Mouse (Mus musculus) MEL (cell line): ENCODE results near the gene Ube2cbp. TPM values are rescaled to one million over a fixed set of nuclear protein-coding genes. Genes with fewer than 3 reads are reported as not detected.

Source experiments
- DNase-seq: peaks from one replicate; pipeline ENCODE4 v3.0.0; 2011; ENCODE audit warnings: low read depth, low spot score
- H3K27ac ChIP-seq: 2 replicates; pipeline ENCODE4 v1.5.1; 2012; ENCODE audit warnings: low read depth, mild to moderate bottlenecking, control low read depth, low read length, moderate library complexity; ENCODE audit not compliant: control insufficient read depth
- H3K27me3 ChIP-seq, 2 experiments: fragments of 150-350 bp in 1 of 2; sonication (generic) in 1 of 2; 2 replicates each; pipeline ENCODE4 v1.6.1; 2012; ENCODE audit warnings: low read length in 2 of 2, mild to moderate bottlenecking in 2 of 2, improper control_type of control experiment in 1 of 2, moderate library complexity in 1 of 2; ENCODE audit not compliant: insufficient read depth in 2 of 2, control insufficient read depth in 1 of 2
- H3K36me3 ChIP-seq, 2 experiments: 2 replicates each; pipeline ENCODE4 v1.6.1; 2012 to 2014; ENCODE audit warnings: low read length in 2 of 2, improper control_type of control experiment in 1 of 2, inconsistent platforms in 1 of 2, mild to moderate bottlenecking in 1 of 2; ENCODE audit not compliant: insufficient read depth in 2 of 2, control insufficient read depth in 1 of 2
- H3K4me1 ChIP-seq, 2 experiments: fragments of 150-350 bp in 1 of 2; sonication (generic) in 1 of 2; 2 replicates each; pipeline ENCODE4 v1.6.1; 2012; ENCODE audit warnings: low read length in 2 of 2, improper control_type of control experiment in 1 of 2, mild to moderate bottlenecking in 1 of 2; ENCODE audit not compliant: insufficient read depth in 2 of 2, control insufficient read depth in 1 of 2
- H3K4me3 ChIP-seq, 2 experiments: fragments of 150-350 bp in 1 of 2; sonication (generic) in 1 of 2; 2 replicates each; pipeline ENCODE4 v1.5.1; 2012; ENCODE audit warnings: low read depth in 2 of 2, low read length in 2 of 2, mild to moderate bottlenecking in 2 of 2, moderate library complexity in 2 of 2, control low read depth in 1 of 2, improper control_type of control experiment in 1 of 2; ENCODE audit not compliant: control insufficient read depth in 1 of 2, insufficient read depth in 1 of 2
- H3K79me2 ChIP-seq: 2 replicates; pipeline ENCODE4 v1.6.1; 2012; ENCODE audit warnings: mild to moderate bottlenecking, low read length, moderate library complexity; ENCODE audit not compliant: control insufficient read depth, poor library complexity, insufficient read depth
- H3K9ac ChIP-seq: 2 replicates; pipeline ENCODE4 v1.6.1; 2012; ENCODE audit warnings: low read depth, mild to moderate bottlenecking, control low read depth, low read length, moderate library complexity; ENCODE audit not compliant: control insufficient read depth, poor library complexity, severe bottlenecking
- H3K9me3 ChIP-seq: fragments of 150-350 bp; sonication (generic); replicated peaks from 2 replicates; pipeline ENCODE4 v1.6.1; 2012; ENCODE audit warnings: mild to moderate bottlenecking, low read length, improper control_type of control experiment, moderate library complexity; ENCODE audit not compliant: insufficient read depth
- CHD1 ChIP-seq: IDR thresholded peaks from 2 replicates; pipeline ENCODE4 v1.6.1; 2012; ENCODE audit warnings: low read depth, mild to moderate bottlenecking, inconsistent platforms, low read length, improper control_type of control experiment
- CTCF ChIP-seq, 3 experiments: IDR thresholded peaks in 2 of 3; conservative IDR thresholded peaks in 1 of 3; 2 replicates each; pipeline ENCODE4 v1.5.1; 2011 to 2012; ENCODE audit warnings: low read length in 3 of 3, low read depth in 2 of 3, mild to moderate bottlenecking in 2 of 3, improper control_type of control experiment in 1 of 3, inconsistent platforms in 1 of 3, mixed read lengths in 1 of 3, moderate library complexity in 1 of 3; ENCODE audit not compliant: control insufficient read depth in 1 of 3, insufficient read depth in 1 of 3, poor library complexity in 1 of 3, severe bottlenecking in 1 of 3
- E2F4 ChIP-seq: IDR thresholded peaks from 2 replicates; pipeline ENCODE4 v1.6.1; 2011; ENCODE audit warnings: low read depth, low read length, improper control_type of control experiment, borderline replicate concordance
- EP300 ChIP-seq, 2 experiments: IDR thresholded peaks; 2 replicates each; pipeline ENCODE4 v1.6.1; 2011; ENCODE audit warnings: improper control_type of control experiment in 2 of 2, low read length in 2 of 2, low read depth in 1 of 2, mild to moderate bottlenecking in 1 of 2
- ETS1 ChIP-seq: IDR thresholded peaks from 2 replicates; pipeline ENCODE4 v1.6.1; 2012; ENCODE audit warnings: low read depth, mild to moderate bottlenecking, inconsistent platforms, low read length, improper control_type of control experiment, moderate library complexity
- GATA1 ChIP-seq: IDR thresholded peaks from 2 replicates; pipeline ENCODE4 v1.6.1; 2011; ENCODE audit warnings: low read depth, low read length, improper control_type of control experiment
- HCFC1 ChIP-seq: IDR thresholded peaks from 2 replicates; pipeline ENCODE4 v1.6.1; 2012; ENCODE audit warnings: low read depth, mild to moderate bottlenecking, inconsistent platforms, low read length, improper control_type of control experiment, moderate library complexity
- KAT2A ChIP-seq: conservative IDR thresholded peaks from 2 replicates; pipeline ENCODE4 v1.6.1; 2012; ENCODE audit warnings: low read depth, low read length, improper control_type of control experiment, inconsistent platforms
- MAZ ChIP-seq: IDR thresholded peaks from 2 replicates; pipeline ENCODE4 v1.6.1; 2012; ENCODE audit warnings: low read depth, mild to moderate bottlenecking, inconsistent platforms, low read length, improper control_type of control experiment
- NRF1 ChIP-seq: IDR thresholded peaks from 2 replicates; pipeline ENCODE4 v1.6.1; 2014; ENCODE audit warnings: low read depth, mild to moderate bottlenecking, inconsistent platforms, low read length, improper control_type of control experiment, moderate library complexity; ENCODE audit not compliant: poor library complexity, insufficient read depth, severe bottlenecking
- POLR2A ChIP-seq, 2 experiments: IDR thresholded peaks; 2 replicates each; pipeline ENCODE4 v1.6.1; 2011 to 2012; ENCODE audit warnings: low read length in 2 of 2, mild to moderate bottlenecking in 2 of 2, control low read depth in 1 of 2, improper control_type of control experiment in 1 of 2, low read depth in 1 of 2, moderate library complexity in 1 of 2; ENCODE audit not compliant: control insufficient read depth in 1 of 2, insufficient read depth in 1 of 2, poor library complexity in 1 of 2
- POLR2AphosphoS2 ChIP-seq: IDR thresholded peaks from 2 replicates; pipeline ENCODE4 v1.6.1; 2011; ENCODE audit warnings: low read length, improper control_type of control experiment
- RAD21 ChIP-seq: IDR thresholded peaks from 2 replicates; pipeline ENCODE4 v1.6.1; 2011; ENCODE audit warnings: mild to moderate bottlenecking, low read depth, low read length, improper control_type of control experiment
- TCF12 ChIP-seq: IDR thresholded peaks from 2 replicates; pipeline ENCODE4 v1.6.1; 2014; ENCODE audit warnings: low read depth, mild to moderate bottlenecking, inconsistent platforms, low read length, improper control_type of control experiment, moderate library complexity
- USF2 ChIP-seq, 2 experiments: IDR thresholded peaks; 2 replicates each; pipeline ENCODE4 v1.6.1; 2011 to 2012; ENCODE audit warnings: improper control_type of control experiment in 2 of 2, low read length in 2 of 2, borderline replicate concordance in 1 of 2, inconsistent platforms in 1 of 2, low read depth in 1 of 2, mild to moderate bottlenecking in 1 of 2; ENCODE audit not compliant: insufficient read depth in 1 of 2
- ZC3H11A ChIP-seq: IDR thresholded peaks from 2 replicates; pipeline ENCODE4 v1.6.1; 2012; ENCODE audit warnings: low read depth, mild to moderate bottlenecking, inconsistent platforms, low read length, improper control_type of control experiment
- polyA plus RNA-seq, 2 experiments: library from polyadenylated mRNA; stranded (reverse) in 1 of 2; unstranded in 1 of 2; fragments of >175 nt in 1 of 2; fragments of >200 nt in 1 of 2; gene quantifications; 2 replicates each; pipeline versions ENCODE4 v1.2.1 to v1.2.4; 2012; ENCODE audit warnings: low replicate concordance in 2 of 2, low read depth in 1 of 2; ENCODE audit not compliant: insufficient read length in 2 of 2, insufficient read depth in 1 of 2, missing spikeins in 1 of 2
- total RNA-seq: library from RNA; depleted of rRNA; stranded (reverse); fragments of 300-350 nt; gene quantifications from 2 replicates; pipeline ENCODE4 v1.2.3, GENCODE M21; 2012

The Ube2cbp gene
- total and polyA plus RNA-seq, 3 experiments: 6.4 to 7.2 TPM; not detected in 1

- Histone ChIP-seq H3K79me2 (no peaks in the 10 kb centered on the region), H3K4me1 (no peaks in the 10 kb centered on the region), H3K4me3 (no peak overlapping the region), H3K27ac (no peak overlapping the region), H3K27me3 (peaks cover 0 to 5% of the 10 kb centered on the region in 2 experiments; a peak in 2 of 4 replicates), H3K9ac (no peak overlapping the region), H3K36me3 (no peaks in the 10 kb centered on the region), H3K9me3 (no peaks in the 10 kb centered on the region)
- DNase-seq: no peak
- TF ChIP-seq RAD21 (no peak), NRF1 (no peak), USF2 (IDR thresholded peaks at IDR 0.05; ENCODE audit: borderline replicate concordance in 1 of 2, insufficient read depth in 1 of 2, low read depth in 1 of 2, low read length in 2 of 2) (no peak), POLR2A (IDR thresholded peaks at IDR 0.05; ENCODE audit: control insufficient read depth in 1 of 2, insufficient read depth in 1 of 2, low read depth in 1 of 2, low read length in 2 of 2, poor library complexity in 1 of 2) (no peak), CHD1 (no peak), HCFC1 (no peak), MAZ (no peak), KAT2A (no peak), POLR2AphosphoS2 (no peak), EP300 (IDR thresholded peaks at IDR 0.05; ENCODE audit: low read depth in 1 of 2, low read length in 2 of 2) (no peak), TCF12 (no peak), GATA1 (no peak), E2F4 (no peak), ZC3H11A (no peak), CTCF (IDR thresholded peaks at IDR 0.05 in 2 of 3, conservative IDR thresholded peaks at IDR 0.05 in 1 of 3; ENCODE audit: control insufficient read depth in 1 of 3, insufficient read depth in 1 of 3, low read depth in 2 of 3, low read length in 3 of 3, poor library complexity in 1 of 3, severe bottlenecking in 1 of 3) (no peak), ETS1 (no peak)
- TF ChIP-seq, all 39 proteins: peak for 0
Observed at GRCm38 (mm10) chr9:86298596-86298995, 166.2 kb downstream of the Ube2cbp start.

DNA sequence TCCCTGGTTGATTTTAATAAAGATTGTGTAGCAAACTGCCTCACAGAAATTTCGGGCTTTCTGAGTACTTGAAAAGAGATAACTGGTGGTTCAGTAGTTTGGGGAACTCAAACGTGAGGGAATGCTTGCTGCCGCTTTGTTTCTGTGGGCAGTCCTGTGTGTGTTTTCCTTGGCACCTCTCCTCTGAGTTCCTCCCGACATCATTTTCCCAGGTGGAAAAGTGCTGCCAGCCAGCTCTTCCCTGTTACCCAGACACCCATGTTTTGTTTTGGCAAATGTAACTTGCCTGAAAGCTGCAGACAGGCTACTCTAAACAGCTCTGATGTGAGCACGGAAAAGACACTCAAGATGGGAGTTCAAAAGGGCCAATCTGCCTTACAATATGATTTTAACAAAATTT is 166.6 kb downstream of the Ube2cbp start:
- Histone ChIP-seq H3K9ac (no peak overlapping the region), H3K27ac (no peak overlapping the region), H3K9me3 (no peaks in the 10 kb centered on the region), H3K4me1 (no peaks in the 10 kb centered on the region), H3K79me2 (no peaks in the 10 kb centered on the region), H3K4me3 (no peak overlapping the region), H3K27me3 (peaks cover 0 to 5% of the 10 kb centered on the region in 2 experiments; a peak in 2 of 4 replicates)
- DNase-seq: no peak
- TF ChIP-seq RAD21: no peak
- TF ChIP-seq, all 39 proteins: peak for 0
- no peaks in the 10 kb centered on the region for H3K36me3 ChIP-seq
